Comparison of ENCODE assay signal across 11 mouse cellular contexts in genomic region chr6:52190410-52190809, GRCm38 (mm10). TPM values are rescaled to one million over a fixed set of nuclear protein-coding genes. Genes with fewer than 3 reads are reported as not detected.
DNase-seq lines count a peak whose midpoint lies in the region; ATAC-seq lines count a peak whose summit lies in the region.
"Had no signal": no experiment of that assay in that cellular context is flagged by ENCODE, and none has a peak within 500 bp of the region (broad histone marks: within the 10 kb centered on the region; RNA-seq: fewer than 3 reads in every experiment).

No protein-coding gene starts in this region.

- H3K4me3 ChIP-seq in intestine, embryonic 16.5 days (ENCODE audit: low read length): peak overlapping the region; percentile 70
- peak overlapping the region; percentile 66 for H3K4me3 ChIP-seq in lung, embryonic 16.5 days (ENCODE audit: low read length)

- peak overlapping the region; percentile 89 for H3K9ac ChIP-seq in intestine, embryonic 16.5 days (ENCODE audit: low read depth, low read length)
- H3K9ac ChIP-seq in lung, embryonic 16.5 days (ENCODE audit: low read length): peak overlapping the region; percentile 90

- H3K27me3 ChIP-seq in intestine, embryonic 16.5 days (replicated peaks; ENCODE audit: control insufficient read depth, insufficient read depth, low read length): no peaks in the 10 kb centered on the region
- H3K27me3 ChIP-seq in lung, embryonic 16.5 days (ENCODE audit: control insufficient read depth, insufficient read depth, low read depth, low read length): peaks cover 40% of the 10 kb centered on the region

- peak overlapping the region; percentile 93 for H3K27ac ChIP-seq in intestine, embryonic 16.5 days (ENCODE audit: low read length)
- H3K27ac ChIP-seq in lung, embryonic 16.5 days (ENCODE audit: low read length): peak overlapping the region; percentile 95

- peak; percentile 88 for DNase-seq in heart, adult 11 months
- DNase-seq in heart, adult 18-20 months: no peak
- DNase-seq in ZHBTc4 (ENCODE audit: low read depth, low spot score): peak; percentile 62
- no peak for DNase-seq in urinary bladder, postnatal 4 days (ENCODE audit: low spot score in 2 of 2)
- no peak for DNase-seq in thymus, postnatal 14 days
- no peak for DNase-seq in embryo, embryonic 11 days
- DNase-seq: heart, postnatal 14 days had no signal

- H3K36me3 ChIP-seq in intestine, embryonic 16.5 days (ENCODE audit: control insufficient read depth, insufficient read depth, low read length): no peaks in the 10 kb centered on the region
- no peaks in the 10 kb centered on the region for H3K36me3 ChIP-seq in lung, embryonic 16.5 days (ENCODE audit: control insufficient read depth, insufficient read depth, low read length)

- peaks cover 40% of the 10 kb centered on the region for H3K4me1 ChIP-seq in intestine, embryonic 16.5 days (ENCODE audit: control insufficient read depth, insufficient read depth, low read length)
- peaks cover 40% of the 10 kb centered on the region for H3K4me1 ChIP-seq in lung, embryonic 16.5 days (replicated peaks; ENCODE audit: control insufficient read depth, insufficient read depth, low read length)

- 0 out of 2 replicates have a peak, but pooled peaks have one; percentile 2 for ATAC-seq in intestine, embryonic 16.5 days
- ATAC-seq in lung, embryonic 16.5 days (ENCODE audit: low read depth): no peak

- no peaks in the 10 kb centered on the region for H3K9me3 ChIP-seq in intestine, embryonic 16.5 days (ENCODE audit: control insufficient read depth, low read length)
- H3K9me3 ChIP-seq in lung, embryonic 16.5 days (ENCODE audit: control insufficient read depth, low read length): no peaks in the 10 kb centered on the region

- H3K4me2 ChIP-seq in intestine, embryonic 16.5 days (ENCODE audit: low read depth, low read length): peak overlapping the region; percentile 95
- H3K4me2 ChIP-seq in lung, embryonic 16.5 days (ENCODE audit: low read depth, low read length): peak overlapping the region; percentile 68

- 9% methylated on average over 23 of the region's 23 CpGs for WGBS in intestine, embryonic 16.5 days
- WGBS in lung, embryonic 16.5 days: 3% methylated on average over 23 of the region's 23 CpGs

RNA-seq across cellular contexts. Expression of gene Hoxa4, which starts 1.1 kb away (rescaled TPM):
- total RNA-seq in heart, adult 18-20 months (2021): under 1 TPM in 1 of 2 experiments, not detected in 1; 0.41 TPM
- polyA plus RNA-seq in intestine, embryonic 16.5 days (2015; fragmentation: Nextera tagmentation; extraction: Ambion mirVana): 1.7 and 2.4 TPM in 2 replicates
- 2.4 and 2.7 TPM in 2 replicates for polyA plus RNA-seq in lung, embryonic 16.5 days (2015; fragmentation: Nextera tagmentation; extraction: Ambion mirVana)
- total RNA-seq: left cerebral cortex, postnatal 36 days; neutrophil, adult 5-6 weeks had no signal

RNA-seq across cellular contexts. Expression of gene 5730596B20Rik, which starts 13.1 kb away (rescaled TPM):
- not detected for total RNA-seq in heart, adult 18-20 months (2021)
- 1.5 TPM in 2 replicates for polyA plus RNA-seq in intestine, embryonic 16.5 days (2015; fragmentation: Nextera tagmentation; extraction: Ambion mirVana)
- polyA plus RNA-seq in lung, embryonic 16.5 days (2015; fragmentation: Nextera tagmentation; extraction: Ambion mirVana): 2.4 and 2.5 TPM in 2 replicates
- total RNA-seq: left cerebral cortex, postnatal 36 days; neutrophil, adult 5-6 weeks had no signal

RNA-seq across cellular contexts. Expression of gene Hoxa5, which starts 14.0 kb away (rescaled TPM):
- under 1 TPM; 0.40 to 0.59 TPM for total RNA-seq in heart, adult 18-20 months (2021)
- polyA plus RNA-seq in intestine, embryonic 16.5 days (2015; fragmentation: Nextera tagmentation; extraction: Ambion mirVana): 15.3 and 15.5 TPM in 2 replicates
- 32.3 and 36.3 TPM in 2 replicates for polyA plus RNA-seq in lung, embryonic 16.5 days (2015; fragmentation: Nextera tagmentation; extraction: Ambion mirVana)
- total RNA-seq: left cerebral cortex, postnatal 36 days; neutrophil, adult 5-6 weeks had no signal

RNA-seq across cellular contexts. Expression of gene Hoxa6, which starts 18.1 kb away (rescaled TPM):
- not detected for total RNA-seq in heart, adult 18-20 months (2021)
- polyA plus RNA-seq in intestine, embryonic 16.5 days (2015; fragmentation: Nextera tagmentation; extraction: Ambion mirVana): 1.2 and 1.4 TPM in 2 replicates
- polyA plus RNA-seq in lung, embryonic 16.5 days (2015; fragmentation: Nextera tagmentation; extraction: Ambion mirVana): 2.0 and 2.2 TPM in 2 replicates
- total RNA-seq: heart, postnatal 14 days; left cerebral cortex, postnatal 36 days; neutrophil, adult 5-6 weeks had no signal

RNA-seq across cellular contexts. Expression of gene Hoxa3, which starts 22.7 kb away (rescaled TPM):
- total RNA-seq in heart, adult 18-20 months (2021): 1 to 10 TPM in 1 of 2 experiments, under 1 TPM in 1; 0.32 to 1.9 TPM
- polyA plus RNA-seq in intestine, embryonic 16.5 days (2015; fragmentation: Nextera tagmentation; extraction: Ambion mirVana): 5.2 and 5.9 TPM in 2 replicates
- polyA plus RNA-seq in lung, embryonic 16.5 days (2015; fragmentation: Nextera tagmentation; extraction: Ambion mirVana): 6.6 and 7.6 TPM in 2 replicates
- total RNA-seq: left cerebral cortex, postnatal 36 days; neutrophil, adult 5-6 weeks had no signal

Comparison
In these comparisons a context has a peak if more than half of its experiments do, and no peak if none do; other contexts are left out.
1. DNase-seq: peak in heart, adult 11 months (single experiment) and ZHBTc4 (single experiment); none in heart, adult 18-20 months (0 of 2), urinary bladder, postnatal 4 days (0 of 2), thymus, postnatal 14 days (single experiment) and embryo, embryonic 11 days (single experiment).